Mouse (Mus musculus) heart, embryonic 13.5 days (tissue): Measurements from ENCODE around the gene Wbp4. TPM values are rescaled to one million over a fixed set of nuclear protein-coding genes. Genes with fewer than 3 reads are reported as not detected.
A peak's percentile ranks its signal among the peaks of the same experiment; 100 is the strongest.
"Not testable (repeated sequence)": the region's sequence is repeated elsewhere in the genome, so short reads cannot be mapped to it uniquely, and the experiment has no call there.

Experiments
- ATAC-seq: fragments of 200-750 bp; cut with Nextera tagmentation; 2 replicates; pipeline ENCODE4 v1.8.0; 2017; ENCODE audit warnings: moderate TSS enrichment; ENCODE audit not compliant: insufficient number of reproducible peaks, low FRiP score, low TSS enrichment; ENCODE audit errors: extremely low read depth
- H3K27ac ChIP-seq: fragments of 300-500 bp; sonication (generic); replicated peaks from 2 replicates; pipeline ENCODE4 v1.5.1; 2015; ENCODE audit warnings: moderate library complexity, mild to moderate bottlenecking, inconsistent platforms
- H3K27me3 ChIP-seq: fragments of 300-500 bp; sonication (generic); replicated peaks from 2 replicates; pipeline ENCODE4 v1.6.1; 2015; ENCODE audit warnings: mild to moderate bottlenecking, inconsistent platforms
- H3K36me3 ChIP-seq: fragments of 300-500 bp; sonication (generic); 2 replicates; pipeline ENCODE4 v1.6.1; 2015; ENCODE audit warnings: mild to moderate bottlenecking, inconsistent platforms
- H3K4me1 ChIP-seq: fragments of 300-500 bp; sonication (generic); 2 replicates; pipeline ENCODE4 v1.6.1; 2015; ENCODE audit warnings: inconsistent platforms
- H3K4me2 ChIP-seq: fragments of 300-500 bp; sonication (generic); 2 replicates; pipeline ENCODE4 v1.6.1; 2015; ENCODE audit warnings: inconsistent platforms, mild to moderate bottlenecking, moderate library complexity
- H3K4me3 ChIP-seq: fragments of 300-500 bp; sonication (generic); 2 replicates; pipeline ENCODE4 v1.5.1; 2015; ENCODE audit warnings: moderate library complexity, mild to moderate bottlenecking, inconsistent platforms
- H3K9ac ChIP-seq: fragments of 300-500 bp; sonication (generic); 2 replicates; pipeline ENCODE4 v1.6.1; 2015; ENCODE audit warnings: inconsistent platforms, mild to moderate bottlenecking, moderate library complexity
- H3K9me3 ChIP-seq: fragments of 300-500 bp; sonication (generic); 2 replicates; pipeline ENCODE4 v1.6.1; 2016; ENCODE audit warnings: inconsistent platforms
- WGBS: fragments of 180-500 bp; shearing (Covaris S2); methylation state at CpG from one replicate; pipeline ENCODE4 v1.1.7; 2015; ENCODE audit warnings: mixed read lengths; 5-methylcytosine and 5-hydroxymethylcytosine counted together
- polyA plus RNA-seq: library from polyadenylated mRNA; unstranded; fragments of >200 nt; fragmentation: Nextera tagmentation; extraction: Ambion mirVana; gene quantifications from 2 replicates; pipeline ENCODE4 v1.2.1, GENCODE M21; 2015

Gene Wbp4
- polyA plus RNA-seq, 1 experiment from 2014 or later, result 24.5 TPM

DNA sequence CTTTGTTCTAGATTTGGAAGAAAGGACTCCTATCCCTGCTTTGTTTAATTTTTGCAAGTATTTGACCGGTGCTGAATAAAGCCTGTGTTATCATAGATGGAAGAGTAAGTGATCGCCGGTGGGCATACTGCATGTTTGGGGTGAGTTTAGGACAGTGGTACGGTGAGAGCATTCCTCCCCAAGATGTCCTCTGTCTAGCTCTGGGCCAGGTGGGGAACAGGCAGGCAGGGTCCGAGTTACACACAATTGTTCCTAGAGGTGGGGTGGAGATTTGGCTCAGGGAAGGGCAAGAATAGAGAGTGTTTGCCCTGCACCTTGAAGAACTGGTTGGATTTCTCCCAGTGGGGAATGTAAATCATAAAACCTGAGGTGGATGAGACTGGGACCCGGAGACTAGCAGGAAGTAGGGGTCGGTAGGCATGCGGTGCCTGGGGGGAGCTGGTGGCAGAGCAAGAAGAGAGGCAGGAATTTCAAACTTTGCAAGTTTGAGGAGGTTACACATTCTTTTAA, 2.3 kb upstream of the Wbp4 start:
- H3K27ac ChIP-seq, result peak overlapping the region; percentile 100; the same call in 1 of the 2 replicates
- no peaks in the 10 kb centered on the region for H3K27me3 ChIP-seq
- peaks cover 6% of the 10 kb centered on the region for H3K36me3 ChIP-seq
- peak overlapping the region; percentile 84 for H3K4me3 ChIP-seq
- H3K9ac ChIP-seq, result peak overlapping the region; percentile 95; the same call in 1 of the 2 replicates
- ATAC-seq, result no peak
- peaks cover 66% of the 10 kb centered on the region for H3K4me1 ChIP-seq
- 67% methylated on average over 8 of the region's 8 CpGs for WGBS
- no peaks in the 10 kb centered on the region for H3K9me3 ChIP-seq
- peak overlapping the region; percentile 71 for H3K4me2 ChIP-seq

- Histone ChIP-seq H3K9me3 (no peaks in the 10 kb centered on the region), H3K36me3 (peaks cover 13% of the 10 kb centered on the region), H3K4me1 (peaks cover 58% of the 10 kb centered on the region), H3K27me3 (no peaks in the 10 kb centered on the region), H3K4me3 (peak overlapping the region; percentile 84), H3K27ac (peak overlapping the region; percentile 100), H3K9ac (peak overlapping the region; percentile 95), H3K4me2 (peak overlapping the region; percentile 71)
- ATAC-seq, result no peak
- 27% methylated on average over 15 of the region's 15 CpGs for WGBS
Observed at GRCm38 (mm10) chr14:79482747-79483355, 1.5 kb upstream of the Wbp4 start.

DNA sequence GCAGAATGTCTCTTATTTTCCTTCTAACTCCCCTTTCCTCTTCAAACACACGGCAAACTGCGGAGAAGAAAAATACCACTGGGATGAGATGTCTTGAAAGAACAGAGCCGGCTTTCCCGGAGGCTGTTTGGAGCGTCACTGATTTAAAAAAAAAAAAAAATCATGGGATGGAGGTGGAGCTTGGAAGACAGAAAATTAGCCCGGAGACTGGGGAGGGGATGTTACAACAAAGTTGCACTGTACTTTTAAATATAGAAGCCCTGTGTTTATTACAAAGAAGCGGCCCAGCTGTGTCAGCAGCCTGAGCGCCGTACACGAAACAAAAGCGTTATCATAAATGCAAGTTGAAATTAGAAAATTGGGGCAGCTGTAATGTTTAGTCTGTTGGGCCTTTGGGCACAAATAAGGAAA, 936 bp upstream of the Wbp4 start:
- Histone ChIP-seq H3K36me3 (peaks cover 17% of the 10 kb centered on the region), H3K4me3 (peak overlapping the region; percentile 84), H3K27ac (peak overlapping the region; percentile 100), H3K9me3 (no peaks in the 10 kb centered on the region), H3K27me3 (no peaks in the 10 kb centered on the region), H3K4me2 (peak overlapping the region; percentile 71), H3K4me1 (peaks cover 52% of the 10 kb centered on the region), H3K9ac (peak overlapping the region; percentile 95)
- 1% methylated on average over 11 of the region's 11 CpGs for WGBS
- ATAC-seq, result no peak

- peak within 1 kb of the TSS; percentile 71 for H3K4me2 ChIP-seq
- WGBS, result under 1% methylated on average over 70 of the region's 96 CpGs
- peak within 1 kb of the TSS; percentile 84 for H3K4me3 ChIP-seq
Observed at GRCm38 (mm10) chr14:79480624-79481338, 539 bp downstream of the Wbp4 start, which contains the start of gene Elf1. Gene Elf1, plus strand, starts transcription at chr14:79481194.

GRCm38 (mm10) chr14:79473384-79473783, 7.9 kb downstream of the Wbp4 start:
- Histone ChIP-seq H3K36me3 (peaks cover 91% of the 10 kb centered on the region), H3K9ac (no peak overlapping the region), H3K4me1 (no peaks in the 10 kb centered on the region), H3K27me3 (no peaks in the 10 kb centered on the region), H3K4me2 (no peak overlapping the region), H3K27ac (no peak overlapping the region), H3K9me3 (no peaks in the 10 kb centered on the region), H3K4me3 (no peak overlapping the region)
- WGBS, result 89% methylated on average over 2 of the region's 2 CpGs
- no peak for ATAC-seq

More at GRCm38 (mm10) chr14:79480624-79481338, 539 bp downstream of the Wbp4 start, which contains the start of gene Elf1:
- Histone ChIP-seq H3K9ac (peak within 1 kb of the TSS; percentile 95), H3K4me1 (peaks cover 37% of the 10 kb centered on the region), H3K27ac (peak within 1 kb of the TSS; percentile 100), H3K9me3 (no peaks in the 10 kb centered on the region), H3K36me3 (peaks cover 26% of the 10 kb centered on the region), H3K27me3 (no peaks in the 10 kb centered on the region)
- ATAC-seq, result peak; percentile 68

DNA sequence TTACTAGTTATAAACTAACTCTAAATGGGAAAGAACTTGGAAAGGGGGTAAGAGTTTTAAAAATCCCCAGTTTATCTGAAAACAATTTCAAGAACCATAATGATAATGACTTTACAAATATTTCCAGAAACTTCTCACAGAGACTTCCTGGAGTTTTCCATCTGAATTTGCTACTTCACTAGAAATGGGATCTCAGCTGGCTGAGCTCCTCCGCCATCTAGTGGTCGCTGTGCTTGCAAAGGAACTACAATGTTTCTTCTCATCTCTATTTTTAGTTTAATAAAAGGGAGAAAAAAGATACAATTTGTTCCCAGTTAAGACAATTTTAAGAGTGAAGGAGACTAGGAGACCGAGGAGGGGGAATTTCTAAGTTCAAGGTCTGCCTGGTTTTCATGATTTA, 13.7 kb downstream of the Wbp4 start:
- H3K9me3 ChIP-seq, result no peaks in the 10 kb centered on the region
- H3K4me1 ChIP-seq, result no peaks in the 10 kb centered on the region
- WGBS, result 7% methylated on average over 3 of the region's 3 CpGs
- no peak overlapping the region for H3K4me2 ChIP-seq
- no peak for ATAC-seq
- peaks cover 87% of the 10 kb centered on the region for H3K36me3 ChIP-seq
- no peak overlapping the region for H3K4me3 ChIP-seq
- no peaks in the 10 kb centered on the region for H3K27me3 ChIP-seq
- no peak overlapping the region for H3K9ac ChIP-seq
- H3K27ac ChIP-seq, result no peak overlapping the region

DNA sequence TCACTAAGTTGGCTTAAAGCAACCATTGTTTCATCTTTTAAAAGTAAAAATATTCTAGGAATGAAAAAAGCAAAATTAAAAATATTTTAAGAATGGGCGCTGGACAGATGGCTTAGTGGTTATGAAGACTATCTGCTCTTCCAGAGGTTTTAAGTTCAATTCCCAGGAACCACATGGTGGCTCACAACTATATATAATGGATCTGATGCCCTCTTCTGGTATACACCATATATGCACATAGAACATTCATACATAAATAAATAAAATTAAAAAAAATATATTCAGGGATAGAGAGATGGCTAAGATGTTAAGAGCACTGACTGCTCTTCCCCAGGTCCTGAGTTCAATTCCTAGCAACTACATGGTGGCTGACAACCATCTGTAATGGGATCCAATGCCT, 15.7 kb downstream of the Wbp4 start:
- Histone ChIP-seq H3K27ac (no peak overlapping the region), H3K36me3 (peaks cover 84% of the 10 kb centered on the region), H3K4me3 (no peak overlapping the region), H3K9me3 (no peaks in the 10 kb centered on the region), H3K27me3 (no peaks in the 10 kb centered on the region), H3K4me2 (no peak overlapping the region), H3K9ac (no peak overlapping the region), H3K4me1 (no peaks in the 10 kb centered on the region)
- ATAC-seq, result no peak
- WGBS, result 77% methylated on average over 1 of the region's 1 CpGs

- Histone ChIP-seq H3K4me1 (no peaks in the 10 kb centered on the region), H3K4me3 (no peak overlapping the region), H3K27me3 (no peaks in the 10 kb centered on the region), H3K27ac (no peak overlapping the region), H3K4me2 (no peak overlapping the region), H3K36me3 (peaks cover 57% of the 10 kb centered on the region), H3K9me3 (no peaks in the 10 kb centered on the region), H3K9ac (no peak overlapping the region)
- 82% methylated on average over 4 of the region's 4 CpGs for WGBS
- ATAC-seq, result no peak
Observed at GRCm38 (mm10) chr14:79460988-79461387, 20.3 kb downstream of the Wbp4 start.

GRCm38 (mm10) chr14:79460401-79460800, 20.9 kb downstream of the Wbp4 start:
- no peak for ATAC-seq

DNA sequence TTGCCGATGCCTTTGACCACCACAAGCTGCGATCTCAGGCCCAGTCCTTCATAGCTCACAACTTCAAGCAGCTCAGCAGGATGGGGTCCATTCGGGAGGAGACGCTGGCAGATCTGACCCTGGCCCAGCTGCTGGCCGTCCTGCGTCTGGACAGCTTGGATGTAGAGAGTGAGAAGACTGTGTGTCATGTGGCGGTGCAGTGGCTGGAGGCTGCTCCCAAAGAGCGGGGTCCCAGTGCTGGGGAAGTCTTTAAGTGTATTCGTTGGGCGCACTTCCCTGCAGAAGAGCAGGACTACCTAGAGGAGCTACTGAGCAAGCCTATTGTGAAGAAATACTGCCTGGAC, 28.8 kb downstream of the Wbp4 start:
- H3K4me1 ChIP-seq, ATAC-seq, H3K27me3 ChIP-seq, H3K27ac ChIP-seq, H3K4me2 ChIP-seq, H3K4me3 ChIP-seq, H3K36me3 ChIP-seq, H3K9me3 ChIP-seq, H3K9ac ChIP-seq: not testable (repeated sequence)
- WGBS, result 91% methylated on average over 8 of the region's 10 CpGs

More at GRCm38 (mm10) chr14:79460401-79460800, 20.9 kb downstream of the Wbp4 start:
- H3K9ac ChIP-seq, result no peak overlapping the region
- WGBS, result 91% methylated on average over 1 of the region's 1 CpGs
- H3K4me3 ChIP-seq, result no peak overlapping the region
- no peaks in the 10 kb centered on the region for H3K4me1 ChIP-seq
- H3K4me2 ChIP-seq, result no peak overlapping the region
- H3K27me3 ChIP-seq, result no peaks in the 10 kb centered on the region
- H3K36me3 ChIP-seq, result peaks cover 51% of the 10 kb centered on the region
- no peaks in the 10 kb centered on the region for H3K9me3 ChIP-seq
- no peak overlapping the region for H3K27ac ChIP-seq

GRCm38 (mm10) chr14:79451681-79452590, 29.4 kb downstream of the Wbp4 start, which contains the start of gene Kbtbd6:
Gene Kbtbd6, plus strand, starts transcription at chr14:79451835.
- H3K36me3 ChIP-seq, H3K4me1 ChIP-seq, H3K27me3 ChIP-seq, H3K9me3 ChIP-seq: not testable (repeated sequence)
- peak; percentile 76 for ATAC-seq
- peak within 1 kb of the TSS; percentile 74 for H3K9ac ChIP-seq
- WGBS, result 12% methylated on average over 45 of the region's 89 CpGs
- H3K4me3 ChIP-seq, result peak within 1 kb of the TSS; percentile 63
- H3K27ac ChIP-seq, result peak within 1 kb of the TSS; percentile 53; the same call in 1 of the 2 replicates
- H3K4me2 ChIP-seq, result peak within 1 kb of the TSS; percentile 66
